Mouse (Mus musculus): ENCODE data around the gene Acot12.

Gene Acot12

DNA sequence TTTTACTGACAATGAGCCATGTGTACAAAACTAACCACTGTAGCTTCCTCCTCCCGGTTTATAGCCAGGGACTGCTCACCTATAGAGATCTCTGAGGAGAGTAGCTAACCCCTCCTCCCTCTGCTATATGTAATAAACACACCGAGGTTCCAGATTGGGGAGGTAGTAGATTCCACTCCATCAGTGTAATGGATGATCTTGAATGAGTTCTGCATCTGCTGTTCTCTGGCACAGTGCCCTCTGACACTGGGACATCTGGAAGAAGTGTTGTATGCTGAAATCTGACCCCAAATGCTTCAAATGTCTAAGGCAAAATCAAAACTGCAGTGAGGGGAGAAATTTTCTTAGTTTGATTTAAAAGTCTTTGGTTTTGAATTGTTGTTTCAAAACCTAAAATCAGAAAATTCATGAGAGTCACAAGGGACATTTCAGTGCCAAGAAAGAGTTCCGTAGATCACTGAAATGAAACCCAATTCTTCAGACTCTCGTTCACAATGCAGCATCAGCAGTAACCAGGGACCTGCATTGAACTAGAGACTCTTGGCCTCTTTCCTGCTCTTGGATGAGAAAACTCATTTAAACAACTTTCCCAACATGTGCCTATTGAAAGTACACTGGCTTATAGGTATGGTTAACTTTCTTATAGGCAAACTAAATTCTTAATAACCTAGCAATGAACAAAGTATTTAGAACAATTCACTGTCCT is 83.7 kb downstream of the Acot12 start:
- in situ Hi-C loops (cut with MboI; ENCODE audit: low sequenced_read_pairs): no loop called here

DNA sequence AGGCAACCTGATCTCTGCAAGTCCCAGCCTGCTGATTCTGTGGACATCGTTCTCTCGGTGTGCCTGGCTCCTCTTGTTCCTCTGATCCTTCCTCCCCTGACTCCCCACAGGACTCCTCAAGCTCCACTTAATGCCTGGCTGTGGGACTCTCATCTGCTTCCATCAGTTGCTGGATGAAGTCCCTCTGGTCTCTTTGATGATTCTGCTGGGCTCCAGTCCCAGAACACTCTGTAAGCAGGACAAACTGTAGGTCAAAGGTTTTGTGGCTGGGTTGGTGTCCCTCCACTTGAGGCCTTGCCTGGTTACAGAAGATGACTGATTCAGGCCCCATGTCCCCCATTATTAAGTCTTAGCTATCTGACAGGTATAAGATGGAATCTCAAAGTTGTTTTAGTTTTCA is 84.8 kb downstream of the Acot12 start:
- in situ Hi-C loops (cut with MboI; ENCODE audit: low sequenced_read_pairs): no loop called here

DNA sequence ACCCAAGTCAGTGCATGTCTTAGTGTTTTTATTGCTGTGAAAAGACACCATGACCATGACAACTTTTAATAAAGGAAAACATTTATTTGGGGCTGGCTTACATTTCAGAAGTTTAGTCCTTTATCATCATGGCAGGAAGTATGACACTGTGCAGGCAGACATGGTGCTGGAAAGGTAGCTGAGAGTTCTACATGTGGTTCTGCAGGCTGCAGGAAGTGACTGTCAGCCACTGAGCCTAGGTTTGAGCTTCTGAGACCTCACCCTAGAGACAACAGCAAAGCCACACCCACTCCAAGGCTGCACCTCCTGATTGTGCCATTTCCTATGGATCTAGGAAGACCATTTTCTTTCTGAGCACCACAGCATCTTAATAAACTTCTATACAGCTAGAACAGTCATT is 86.6 kb downstream of the Acot12 start:
- in situ Hi-C loops (cut with MboI; ENCODE audit: low sequenced_read_pairs): no loop called here

Data from CH12F3 (cell line).